12 mouse cellular contexts compared by ENCODE assay signal in the genomic region with DNA sequence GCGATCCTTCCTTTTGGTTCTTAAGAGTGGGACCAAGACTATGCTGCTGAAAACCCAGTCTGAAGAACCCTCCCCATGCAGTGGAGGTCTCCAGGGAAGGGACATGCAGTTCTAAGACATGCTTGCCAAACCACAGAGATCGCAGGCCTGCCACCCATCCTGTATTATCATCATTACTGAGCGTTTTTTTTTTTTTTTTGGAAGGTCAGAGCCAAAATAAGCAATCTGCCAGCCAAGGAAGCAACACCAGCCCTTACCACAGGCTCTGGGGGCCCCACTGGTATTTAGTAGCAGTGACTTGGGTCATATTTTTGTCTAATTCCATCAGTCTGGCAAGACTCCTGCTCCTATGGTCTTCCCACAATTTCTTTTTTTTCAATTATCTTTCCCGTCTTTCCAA.
DNase-seq lines count a peak whose midpoint lies in the region; ATAC-seq lines count a peak whose summit lies in the region.
"Had no signal": no experiment of that assay in that cellular context is flagged by ENCODE, and none has a peak within 500 bp of the region (broad histone marks: within the 10 kb centered on the region; RNA-seq: fewer than 3 reads in every experiment).

No protein-coding gene starts in this region.

- no peaks in the 10 kb centered on the region for H3K27me3 ChIP-seq in heart, embryonic 11.5 days (ENCODE audit: control insufficient read depth, insufficient read depth, low read length)
- H3K27me3 ChIP-seq: hindbrain, embryonic 12.5 days had no signal

- no peaks in the 10 kb centered on the region for H3K9me3 ChIP-seq in heart, embryonic 11.5 days (replicated peaks; ENCODE audit: control insufficient read depth, low read length)
- H3K9me3 ChIP-seq: hindbrain, embryonic 12.5 days had no signal

- no peak overlapping the region for H3K4me3 ChIP-seq in heart, embryonic 11.5 days (ENCODE audit: low read depth, low read length)
- H3K4me3 ChIP-seq: hindbrain, embryonic 12.5 days had no signal

- ATAC-seq in heart, embryonic 11.5 days (replicated peaks; ENCODE audit: insufficient number of reproducible peaks, low FRiP score, low TSS enrichment): no peak
- ATAC-seq in megakaryocyte progenitor cell, adult 5-6 weeks (replicated peaks; ENCODE audit: poor library complexity): peak; percentile 90

- H3K4me1 ChIP-seq in heart, embryonic 11.5 days (ENCODE audit: control insufficient read depth, insufficient read depth, low read length): no peaks in the 10 kb centered on the region
- H3K4me1 ChIP-seq: hindbrain, embryonic 12.5 days had no signal

- 68% methylated on average over 4 of the region's 4 CpGs for WGBS in heart, embryonic 11.5 days (ENCODE audit: insufficient replicate concordance)

- DNase-seq in heart, adult 18-20 months: peak; percentile 37 to 61
- peak; percentile 10 for DNase-seq in lung, postnatal 36 days
- no peak for DNase-seq in lung, postnatal 14 days
- DNase-seq in adrenal gland, postnatal 10 days: peak; percentile 38
- no peak for DNase-seq in T-cell, adult 2 months (ENCODE audit: low spot score)
- no peak for DNase-seq in retina, embryonic 14.5 days (ENCODE audit: low spot score)
- DNase-seq: cerebellum, adult 8-10 months had no signal

- H3K4me2 ChIP-seq in heart, embryonic 11.5 days: no peak overlapping the region
- H3K4me2 ChIP-seq: hindbrain, embryonic 12.5 days had no signal

- H3K9ac ChIP-seq in heart, embryonic 11.5 days (ENCODE audit: low read depth, low read length): no peak overlapping the region
- H3K9ac ChIP-seq: hindbrain, embryonic 12.5 days had no signal

- H3K36me3 ChIP-seq in heart, embryonic 11.5 days (ENCODE audit: control insufficient read depth, insufficient read depth, low read length): no peaks in the 10 kb centered on the region

- no peak overlapping the region for H3K27ac ChIP-seq in heart, embryonic 11.5 days (ENCODE audit: low read depth, low read length)
- H3K27ac ChIP-seq: hindbrain, embryonic 12.5 days; kidney, postnatal 0 days; macrophage had no signal

Comparison
In these comparisons a context has a peak if more than half of its experiments do, and no peak if none do; other contexts are left out.
1. DNase-seq: peak in heart, adult 18-20 months (2 of 2), lung, postnatal 36 days (single experiment) and adrenal gland, postnatal 10 days (single experiment); none in lung, postnatal 14 days (single experiment), T-cell, adult 2 months (single experiment) and retina, embryonic 14.5 days (single experiment).